Mouse (Mus musculus) layer of hippocampus, adult 8-10 months (tissue): Measurements from ENCODE around the gene A930002H24Rik. TPM values are rescaled to one million over a fixed set of nuclear protein-coding genes. Genes with fewer than 3 reads are reported as not detected.

Source experiments
- DNase-seq, 2 experiments: peaks; one replicate each; pipeline ENCODE4 v3.0.0; 2022; ENCODE audit warnings: low spot score in 2 of 2
- total RNA-seq, 4 experiments: library from RNA; stranded (reverse); gene quantifications; 2 replicates each; pipeline ENCODE4 v1.2.4; 2022

Gene A930002H24Rik
- total RNA-seq, 4 experiments from 2014 or later = 1.5 TPM; not detected in 3

DNA sequence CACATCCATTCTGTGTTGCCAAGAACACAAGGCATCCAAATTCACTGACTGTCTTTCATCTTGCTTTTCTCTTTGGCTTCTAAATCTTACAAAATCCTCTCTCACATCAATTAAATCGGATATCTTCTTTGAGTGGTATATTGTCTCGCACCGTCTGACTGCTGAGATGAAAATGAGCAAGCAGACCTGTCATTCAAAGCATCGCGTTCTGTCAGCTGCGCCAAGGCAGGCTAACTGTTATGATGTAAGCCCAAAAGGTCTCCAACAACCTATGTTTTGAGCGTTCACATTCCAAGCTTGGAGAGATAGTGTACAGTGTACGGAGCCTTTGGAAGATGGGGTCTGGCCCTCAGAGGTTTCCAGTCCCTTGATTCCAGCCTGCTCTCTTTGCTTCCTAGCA is 26.9 kb downstream of the A930002H24Rik start:
- DNase-seq = no peak

- no peak for DNase-seq
These were observed 27.4 kb downstream of the A930002H24Rik start for GRCm38 (mm10) chr17:63836223-63836622.

DNA sequence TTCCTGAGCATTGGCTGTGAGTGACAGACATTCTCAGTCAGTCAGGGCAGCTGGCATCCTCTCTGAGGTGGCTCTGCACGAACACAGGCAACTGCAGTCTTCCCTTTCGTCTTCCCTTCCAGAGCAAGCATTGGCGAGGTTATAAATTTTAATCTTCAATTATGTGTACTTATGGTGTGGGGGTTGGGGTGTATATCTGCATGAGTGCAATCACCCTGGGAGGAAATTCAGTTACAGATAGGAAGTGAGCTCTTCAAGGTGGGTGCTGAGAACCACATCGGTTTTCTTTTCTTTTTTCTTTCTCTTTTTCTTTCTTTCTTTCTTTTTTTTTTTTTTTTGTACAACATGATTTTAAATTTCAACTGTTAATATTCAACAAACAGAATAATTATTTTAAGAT is 32.0 kb downstream of the A930002H24Rik start:
- no peak for DNase-seq

- DNase-seq = no peak
These were observed 34.8 kb downstream of the A930002H24Rik start for GRCm38 (mm10) chr17:63828561-63829332.

- no peak for DNase-seq
These were observed 36.8 kb downstream of the A930002H24Rik start for GRCm38 (mm10) chr17:63826767-63827166.

- no peak for DNase-seq
These were observed 37.4 kb downstream of the A930002H24Rik start for GRCm38 (mm10) chr17:63826196-63826595.

DNA sequence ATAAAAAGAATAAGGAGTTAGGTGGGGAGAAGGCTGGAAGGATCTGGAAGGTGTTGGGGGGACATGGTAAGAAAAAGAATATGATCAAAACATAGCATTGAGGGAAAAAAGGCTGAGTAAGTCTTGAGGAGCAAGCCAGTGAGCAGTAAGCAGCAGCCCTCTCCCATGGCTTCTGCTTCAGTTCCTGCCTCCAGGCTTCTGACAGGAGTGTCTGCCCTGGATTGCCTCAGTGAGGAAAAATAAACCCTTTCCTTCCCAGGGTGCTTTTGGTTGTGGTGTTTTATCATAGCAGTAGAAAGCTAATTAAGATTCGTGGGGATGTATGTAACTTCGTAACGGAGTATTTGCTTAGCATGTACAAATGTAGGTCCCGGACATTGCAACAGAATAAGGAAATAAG is 39.5 kb downstream of the A930002H24Rik start:
- DNase-seq = no peak

DNA sequence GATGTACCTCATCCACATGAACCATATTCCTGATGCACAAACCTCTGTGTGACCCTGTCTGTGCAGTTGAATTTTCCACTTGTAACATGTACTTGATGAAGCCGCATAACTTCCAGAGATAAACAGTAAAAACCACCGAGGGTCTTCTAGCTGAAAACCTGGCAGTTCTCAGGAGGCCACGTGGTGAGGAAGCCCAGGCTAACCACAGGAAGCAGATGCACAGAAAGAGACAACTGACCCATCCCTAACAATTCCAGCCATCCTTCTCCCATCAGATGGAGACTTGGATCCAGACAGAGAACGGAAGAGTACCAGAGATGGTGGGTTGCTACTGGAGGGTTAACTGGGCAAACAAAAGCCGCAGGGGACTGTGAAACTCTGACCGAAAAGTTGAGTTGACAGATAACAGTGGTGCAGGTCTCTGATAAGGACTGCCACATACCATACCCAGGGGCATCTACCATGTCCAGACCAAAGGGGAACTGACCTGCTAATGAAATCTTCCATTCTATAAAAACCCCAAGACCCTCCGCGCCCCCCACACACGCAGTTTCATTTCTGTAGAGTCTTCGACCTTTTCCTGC is 45.1 kb downstream of the A930002H24Rik start:
- no peak for DNase-seq

GRCm38 (mm10) chr17:63813552-63813951 is 50.0 kb downstream of the A930002H24Rik start:
- no peak for DNase-seq

Other genes starting within 250 kb of the A930002H24Rik start
- 10 to 100 TPM; 30.9 to 34.4 (median 32.5) TPM for gene Fer, start 729 bp downstream of the A930002H24Rik start, total RNA-seq